In the genomic region with DNA sequence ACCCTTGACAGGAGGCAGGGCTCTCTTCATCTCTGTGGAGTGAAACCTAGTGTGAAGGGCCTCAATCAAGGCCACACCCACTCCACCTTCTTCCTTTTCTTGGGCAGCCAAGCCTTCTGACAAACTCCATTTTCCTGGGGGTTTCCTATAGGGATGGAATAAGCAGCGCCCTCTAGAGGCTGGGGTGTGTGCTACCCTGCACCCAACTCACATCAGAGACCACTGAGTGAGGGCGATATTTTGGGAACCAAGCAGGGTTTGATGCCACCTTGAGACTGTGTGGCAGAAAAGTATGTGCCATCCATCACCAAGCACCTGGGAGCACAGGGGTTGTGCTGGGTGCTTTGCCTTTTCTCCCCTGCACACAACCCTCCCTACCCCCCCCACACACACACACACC, we compare ENCODE assay signal across 14 mouse cellular contexts.
DNase-seq lines count a peak whose midpoint lies in the region; TF ChIP-seq lines count a peak whose summit lies in the region.
"Had no signal": no experiment of that assay in that cellular context is flagged by ENCODE, and none has a peak within 500 bp of the region (broad histone marks: within the 10 kb centered on the region; RNA-seq: fewer than 3 reads in every experiment).

No protein-coding gene starts in this region.

- no peak overlapping the region for H3K27ac ChIP-seq in layer of hippocampus, adult 2 months
- H3K27ac ChIP-seq in embryonic facial prominence, embryonic 10.5 days (replicated peaks): peak overlapping the region; percentile 83
- H3K27ac ChIP-seq: forebrain, embryonic 15.5 days; limb, embryonic 13.5 days; lung, embryonic 15.5 days had no signal

- DNase-seq in layer of hippocampus, adult 2 months (ENCODE audit: low spot score in 2 of 2): no peak
- no peak for DNase-seq in layer of hippocampus, adult 8-10 months (ENCODE audit: low spot score in 2 of 2)
- DNase-seq in thymus, postnatal 4 days: peak; percentile 36
- no peak for DNase-seq in thymus, postnatal 25 days
- DNase-seq in embryonic facial prominence, embryonic 10.5 days (ENCODE audit: low spot score): no peak
- DNase-seq in embryo, embryonic 10 days (ENCODE audit: low spot score): no peak
- DNase-seq in right cerebral cortex, postnatal 14 days: no peak
- DNase-seq: cerebellum, postnatal 14 days; gastrocnemius, postnatal 25 days; kidney, postnatal 10 days; right cerebral cortex, adult 18-20 months had no signal

- WGBS in embryonic facial prominence, embryonic 10.5 days: 63% methylated on average over 2 of the region's 2 CpGs

- no peaks in the 10 kb centered on the region for H3K9me3 ChIP-seq in embryonic facial prominence, embryonic 10.5 days
- H3K9me3 ChIP-seq: forebrain, embryonic 15.5 days; limb, embryonic 13.5 days; lung, embryonic 15.5 days had no signal

- peak; percentile 61 for TF ChIP-seq CTCF in layer of hippocampus, adult 2 months (conservative IDR thresholded peaks at IDR 0.05)

- H3K27me3 ChIP-seq in embryonic facial prominence, embryonic 10.5 days (replicated peaks; ENCODE audit: low read depth, poor library complexity, severe bottlenecking): peaks cover 25% of the 10 kb centered on the region; the same call in 1 of the 2 replicates
- H3K27me3 ChIP-seq: forebrain, embryonic 15.5 days; lung, embryonic 15.5 days had no signal

- no peak overlapping the region for H3K4me3 ChIP-seq in layer of hippocampus, adult 2 months
- H3K4me3 ChIP-seq in embryonic facial prominence, embryonic 10.5 days: no peak overlapping the region
- H3K4me3 ChIP-seq: forebrain, embryonic 15.5 days; limb, embryonic 13.5 days; lung, embryonic 15.5 days had no signal

- peaks cover 100% of the 10 kb centered on the region for H3K4me1 ChIP-seq in embryonic facial prominence, embryonic 10.5 days

- H3K36me3 ChIP-seq in embryonic facial prominence, embryonic 10.5 days (replicated peaks): no peaks in the 10 kb centered on the region
- H3K36me3 ChIP-seq: forebrain, embryonic 15.5 days; limb, embryonic 13.5 days; lung, embryonic 15.5 days had no signal
